Mouse (Mus musculus): ENCODE data around the gene Ifitm2. TPM values are rescaled to one million over a fixed set of nuclear protein-coding genes. Genes with fewer than 3 reads are reported as not detected.

The Ifitm2 gene
- total RNA-seq, 2 experiments from 2014 or later, result 130 TPM

- intact Hi-C loops (cut with DNase I), result no loop called here
- DNase-seq, result no peak
Measured at GRCm38 (mm10) chr7:140912846-140913482, 42.8 kb downstream of the Ifitm2 start.

- DNase-seq, result no peak
- intact Hi-C loops (cut with DNase I), result no loop called here
Measured at GRCm38 (mm10) chr7:140912293-140912692, 43.5 kb downstream of the Ifitm2 start.

GRCm38 (mm10) chr7:140908634-140909107 lies 47.1 kb downstream of the Ifitm2 start:
- peak; percentile 84 to 86 for DNase-seq
- intact Hi-C loops (cut with DNase I), result loop anchor here (1.0 to 5.0 kb wide), 6 partner anchors 30 to 269 kb away; partner anchors contain the start of genes Gm45717 and Ifitm2

GRCm38 (mm10) chr7:140908181-140908580 lies 47.6 kb downstream of the Ifitm2 start:
- DNase-seq, result no peak
- intact Hi-C loops (cut with DNase I), result loop anchor here (1.0 to 5.0 kb wide), 6 partner anchors 31 to 269 kb away; partner anchors contain the start of genes Gm45717 and Ifitm2

GRCm38 (mm10) chr7:140907697-140908096 lies 48.1 kb downstream of the Ifitm2 start:
- intact Hi-C loops (cut with DNase I), result loop anchor here (1.0 to 5.0 kb wide), 6 partner anchors 31 to 270 kb away; partner anchors contain the start of genes Gm45717 and Ifitm2
- no peak for DNase-seq

GRCm38 (mm10) chr7:140907131-140907530 lies 48.7 kb downstream of the Ifitm2 start:
- intact Hi-C loops (cut with DNase I), result loop anchor here (5.0 kb wide), 3 partner anchors 50 to 270 kb away; partner anchors contain the start of genes Gm45717 and Ifitm2
- DNase-seq, result no peak

GRCm38 (mm10) chr7:140905642-140906081 lies 50.1 kb downstream of the Ifitm2 start:
- intact Hi-C loops (cut with DNase I), result loop anchor here (5.0 kb wide), 3 partner anchors 52 to 272 kb away; partner anchors contain the start of genes Gm45717 and Ifitm2
- no peak for DNase-seq

Other genes with a start within 250 kb of the Ifitm2 start
- 1 to 10 TPM in 1 of 2 experiments, under 1 TPM in 1; 0.93 to 5.7 TPM for gene Cyp2e1, start 192.2 kb downstream of the Ifitm2 start, total RNA-seq (2021)
- not detected for gene Syce1, start 168.1 kb downstream of the Ifitm2 start, total RNA-seq (2021)
- under 1 TPM; 0.22 to 0.36 TPM for gene Zfp941, start 133.8 kb downstream of the Ifitm2 start, total RNA-seq (2021)
- not detected for gene Urah, start 121.0 kb downstream of the Ifitm2 start, total RNA-seq (2021)
- gene Scgb1c1, start 110.4 kb downstream of the Ifitm2 start, total RNA-seq (2021), result 1 to 10 TPM; 6.2 to 8.4 TPM
- gene Odf3, start 108.2 kb downstream of the Ifitm2 start, total RNA-seq (2021), result not detected
- gene Gm45785, start 99.7 kb downstream of the Ifitm2 start, total RNA-seq (2021), result not detected
- 10 to 100 TPM; 23.7 to 24.5 TPM for gene Ric8a, start 99.0 kb downstream of the Ifitm2 start, total RNA-seq (2021)
- 10 to 100 TPM; 11.3 to 12.5 TPM for gene Bet1l, start 98.4 kb downstream of the Ifitm2 start, total RNA-seq (2021)
- 10 to 100 TPM; 92.6 to 92.8 TPM for gene Psmd13, start 74.0 kb downstream of the Ifitm2 start, total RNA-seq (2021)
- 10 to 100 TPM; 54.6 to 56.2 TPM for gene Sirt3, start 73.7 kb downstream of the Ifitm2 start, total RNA-seq (2021)
- 1,000 to 10,000 TPM; 2,004 to 2,091 TPM for gene Cox8b, start 55.5 kb downstream of the Ifitm2 start, total RNA-seq (2021)
- gene Nlrp6, start 35.1 kb downstream of the Ifitm2 start, total RNA-seq (2021), result not detected
- 1 to 10 TPM; 7.4 to 7.7 TPM for gene Pgghg, start 14.6 kb downstream of the Ifitm2 start, total RNA-seq (2021)
- under 1 TPM; 0.38 to 0.80 TPM for gene Ifitm5, start 5.7 kb downstream of the Ifitm2 start, total RNA-seq (2021)
- gene Gm45717, start 50 bp downstream of the Ifitm2 start, total RNA-seq (2021), result not detected
- gene Ifitm1, start 11.2 kb upstream of the Ifitm2 start, total RNA-seq (2021), result 1 to 10 TPM; 3.1 to 4.2 TPM
- gene Ifitm3, start 54.8 kb upstream of the Ifitm2 start, total RNA-seq (2021), result 10 to 100 TPM; 95.6 to 96.3 TPM
- gene Ifitm6, start 61.9 kb upstream of the Ifitm2 start, total RNA-seq (2021), result 1 to 10 TPM in 1 of 2 experiments, under 1 TPM in 1; 0.34 to 1.1 TPM
- not detected for gene Gm17387, start 73.1 kb upstream of the Ifitm2 start, total RNA-seq (2021)
- under 1 TPM; 0.07 to 0.14 TPM for gene B4galnt4, start 105.1 kb upstream of the Ifitm2 start, total RNA-seq (2021)
- under 1 TPM; 0.43 to 0.95 TPM for gene Pkp3, start 122.2 kb upstream of the Ifitm2 start, total RNA-seq (2021)
- 1 to 10 TPM; 8.0 to 8.1 TPM for gene Sigirr, start 144.6 kb upstream of the Ifitm2 start, total RNA-seq (2021)
- under 1 TPM; 0.10 to 0.29 TPM for gene Ano9, start 161.8 kb upstream of the Ifitm2 start, total RNA-seq (2021)
- 10 to 100 TPM; 35.9 to 38.7 TPM for gene Ptdss2, start 166.4 kb upstream of the Ifitm2 start, total RNA-seq (2021)
- gene Rnh1, start 216.9 kb upstream of the Ifitm2 start, total RNA-seq (2021), result 10 to 100 TPM; 60.8 to 70.2 TPM
- 100 to 1,000 TPM; 101 to 104 TPM for gene Hras, start 238.0 kb upstream of the Ifitm2 start, total RNA-seq (2021)
- 1 to 10 TPM; 2.6 to 3.6 TPM for gene Lrrc56, start 238.2 kb upstream of the Ifitm2 start, total RNA-seq (2021)